Mouse (Mus musculus) ES-Bruce4 (cell line): ENCODE results near the gene Fut8. TPM values are rescaled to one million over a fixed set of nuclear protein-coding genes. Genes with fewer than 3 reads are reported as not detected.

Experiments
- H3K27ac ChIP-seq: 2 replicates; pipeline ENCODE4 v1.5.1; 2012; ENCODE audit warnings: low read length, inconsistent platforms; ENCODE audit not compliant: insufficient read depth
- H3K27me3 ChIP-seq: 2 replicates; pipeline ENCODE4 v1.6.1; 2012; ENCODE audit warnings: mild to moderate bottlenecking, low read length, inconsistent platforms; ENCODE audit not compliant: control insufficient read depth, poor library complexity, insufficient read depth, severe bottlenecking
- H3K36me3 ChIP-seq: 2 replicates; pipeline ENCODE4 v1.6.1; 2012; ENCODE audit warnings: inconsistent platforms, mild to moderate bottlenecking, low read length, moderate library complexity; ENCODE audit not compliant: control insufficient read depth, poor library complexity, insufficient read depth, severe bottlenecking
- H3K4me1 ChIP-seq: one replicate; pipeline ENCODE4 v1.8.1; 2011; ENCODE audit warnings: low read length; ENCODE audit not compliant: control insufficient read depth, insufficient read depth
- H3K4me3 ChIP-seq: 2 replicates; pipeline ENCODE4 v1.5.1; 2011; ENCODE audit warnings: low read depth, mild to moderate bottlenecking, low read length
- H3K9ac ChIP-seq: 2 replicates; pipeline ENCODE4 v1.6.1; 2012; ENCODE audit warnings: low read depth, mild to moderate bottlenecking, inconsistent platforms; ENCODE audit not compliant: poor library complexity, severe bottlenecking
- H3K9me3 ChIP-seq: replicated peaks from 2 replicates; pipeline ENCODE4 v1.6.1; 2012; ENCODE audit warnings: mild to moderate bottlenecking, low read length, inconsistent platforms; ENCODE audit not compliant: control insufficient read depth, poor library complexity, insufficient read depth, severe bottlenecking
- CTCF ChIP-seq: IDR thresholded peaks from one replicate; pipeline ENCODE4 v1.8.1; 2011; ENCODE audit warnings: low read depth, low read length
- EP300 ChIP-seq: IDR thresholded peaks from 2 replicates; pipeline ENCODE4 v1.6.1; 2011; ENCODE audit warnings: low read depth, low read length; ENCODE audit not compliant: insufficient read depth
- POLR2A ChIP-seq: IDR thresholded peaks from one replicate; pipeline ENCODE4 v1.8.1; 2011; ENCODE audit warnings: low read length; ENCODE audit not compliant: insufficient read depth
- polyA plus RNA-seq: library from polyadenylated mRNA; stranded (reverse); fragments of >200 nt; gene quantifications from 2 replicates; pipeline ENCODE4 v1.2.4, GENCODE M21; 2011; ENCODE audit warnings: low read depth; ENCODE audit not compliant: missing spikeins, insufficient read depth, insufficient read length

Gene Fut8
- polyA plus RNA-seq, 1 experiment: 18.1 TPM

DNA sequence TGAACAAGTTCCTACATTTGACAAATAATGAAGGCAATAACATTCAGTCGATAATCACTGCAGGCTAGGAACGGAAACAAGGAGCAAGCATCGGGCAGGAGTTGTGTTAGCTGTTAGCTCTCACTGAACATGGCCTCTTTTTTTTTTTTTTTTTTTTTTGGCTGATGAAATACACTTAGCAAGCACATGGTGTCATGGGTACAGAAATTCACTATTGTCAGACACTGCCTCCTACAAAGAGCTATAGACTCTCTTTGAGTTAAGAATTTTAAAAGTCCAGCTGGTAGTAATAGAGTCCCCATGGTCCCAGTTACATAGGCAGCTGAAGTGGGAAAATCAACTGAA, 23.4 kb upstream of the Fut8 start:
- Histone ChIP-seq H3K4me3 (no peak overlapping the region), H3K9me3 (no peaks in the 10 kb centered on the region), H3K36me3 (no peaks in the 10 kb centered on the region), H3K4me1 (no peaks in the 10 kb centered on the region), H3K9ac (no peak overlapping the region), H3K27ac (no peak overlapping the region), H3K27me3 (no peaks in the 10 kb centered on the region)
- TF ChIP-seq POLR2A (no peak), CTCF (no peak), EP300 (no peak)

GRCm38 (mm10) chr12:77216511-77217192, 21.3 kb upstream of the Fut8 start:
- no peaks in the 10 kb centered on the region for H3K36me3 ChIP-seq
- H3K9ac ChIP-seq: no peak overlapping the region
- H3K9me3 ChIP-seq: no peaks in the 10 kb centered on the region

GRCm38 (mm10) chr12:77220616-77221015, 17.3 kb upstream of the Fut8 start:
- Histone ChIP-seq H3K9ac (no peak overlapping the region), H3K9me3 (no peaks in the 10 kb centered on the region), H3K4me3 (no peak overlapping the region), H3K4me1 (no peaks in the 10 kb centered on the region), H3K36me3 (no peaks in the 10 kb centered on the region), H3K27ac (no peak overlapping the region), H3K27me3 (no peaks in the 10 kb centered on the region)
- TF ChIP-seq EP300: no peak
- no peak for TF ChIP-seq CTCF

More at GRCm38 (mm10) chr12:77216511-77217192, 21.3 kb upstream of the Fut8 start:
- TF ChIP-seq EP300: no peak
- no peak for TF ChIP-seq CTCF
- TF ChIP-seq POLR2A: no peak
- Histone ChIP-seq H3K4me3 (no peak overlapping the region), H3K4me1 (no peaks in the 10 kb centered on the region), H3K27ac (no peak overlapping the region), H3K27me3 (no peaks in the 10 kb centered on the region)

- H3K9me3 ChIP-seq: no peaks in the 10 kb centered on the region
- H3K9ac ChIP-seq: no peak overlapping the region
- no peaks in the 10 kb centered on the region for H3K4me1 ChIP-seq
- no peak for TF ChIP-seq POLR2A
- TF ChIP-seq EP300: no peak
- no peak for TF ChIP-seq CTCF
- H3K4me3 ChIP-seq: no peak overlapping the region
- no peaks in the 10 kb centered on the region for H3K27me3 ChIP-seq
- no peaks in the 10 kb centered on the region for H3K36me3 ChIP-seq
- H3K27ac ChIP-seq: no peak overlapping the region
These were observed 15.6 kb upstream of the Fut8 start for GRCm38 (mm10) chr12:77222272-77222874.

GRCm38 (mm10) chr12:77223595-77223994, 14.3 kb upstream of the Fut8 start:
- no peak overlapping the region for H3K9ac ChIP-seq
- H3K27me3 ChIP-seq: no peaks in the 10 kb centered on the region
- H3K4me1 ChIP-seq: no peaks in the 10 kb centered on the region
- no peaks in the 10 kb centered on the region for H3K36me3 ChIP-seq
- H3K4me3 ChIP-seq: no peak overlapping the region
- no peak overlapping the region for H3K27ac ChIP-seq
- TF ChIP-seq POLR2A (no peak), EP300 (no peak), CTCF (no peak)
- no peaks in the 10 kb centered on the region for H3K9me3 ChIP-seq

- no peaks in the 10 kb centered on the region for H3K27me3 ChIP-seq
- no peaks in the 10 kb centered on the region for H3K9me3 ChIP-seq
- H3K36me3 ChIP-seq: no peaks in the 10 kb centered on the region
- H3K27ac ChIP-seq: no peak overlapping the region
- H3K9ac ChIP-seq: no peak overlapping the region
- no peak overlapping the region for H3K4me3 ChIP-seq
- no peak for TF ChIP-seq CTCF
- TF ChIP-seq EP300: no peak
- no peak for TF ChIP-seq POLR2A
- no peaks in the 10 kb centered on the region for H3K4me1 ChIP-seq
These were observed 13.8 kb upstream of the Fut8 start for GRCm38 (mm10) chr12:77224121-77224520.
